Mouse (Mus musculus) CH12.LX (cell line): ENCODE results near the gene Rgs4. TPM values are rescaled to one million over a fixed set of nuclear protein-coding genes. Genes with fewer than 3 reads are reported as not detected.

ENCODE experiments used
- DNase-seq: peaks from one replicate; pipeline ENCODE4 v3.0.0-alpha.2; 2013; ENCODE audit errors: extremely low read depth
- H3K27ac ChIP-seq: 2 replicates; pipeline ENCODE4 v1.5.1; 2012; ENCODE audit warnings: low read depth, mild to moderate bottlenecking, control low read depth, moderate library complexity; ENCODE audit not compliant: insufficient read depth
- H3K27me3 ChIP-seq: replicated peaks from 2 replicates; pipeline ENCODE3; 2012; ENCODE audit warnings: inconsistent platforms
- H3K36me3 ChIP-seq, 2 experiments: replicated peaks in 1 of 2; 2 replicates each; pipeline versions ENCODE3 to v1.6.1; 2012; ENCODE audit warnings: inconsistent platforms in 1 of 2, low read length in 1 of 2, mild to moderate bottlenecking in 1 of 2, mixed read lengths in 1 of 2, moderate library complexity in 1 of 2; ENCODE audit not compliant: control insufficient read depth in 1 of 2, insufficient read depth in 1 of 2
- H3K4me1 ChIP-seq, 2 experiments: 2 replicates each; pipeline ENCODE4 v1.6.1; 2012; ENCODE audit warnings: inconsistent platforms in 1 of 2, moderate library complexity in 1 of 2; ENCODE audit not compliant: insufficient read depth in 2 of 2, control insufficient read depth in 1 of 2
- H3K4me2 ChIP-seq: 2 replicates; pipeline ENCODE4 v1.6.1; 2012; ENCODE audit warnings: low read depth, mild to moderate bottlenecking, control low read depth; ENCODE audit not compliant: poor library complexity, insufficient read depth, severe bottlenecking
- H3K4me3 ChIP-seq, 3 experiments: fragments of 150-350 bp in 1 of 3; sonication (generic) in 1 of 3; replicated peaks in 1 of 3; 2 replicates each; pipeline versions ENCODE3 to v1.5.1; 2011 to 2012; ENCODE audit warnings: low read depth in 2 of 3, low read length in 2 of 3, mild to moderate bottlenecking in 2 of 3, moderate library complexity in 2 of 3, control low read depth in 1 of 3, improper control_type of control experiment in 1 of 3, inconsistent platforms in 1 of 3, mixed read lengths in 1 of 3; ENCODE audit not compliant: poor library complexity in 1 of 3
- H3K79me2 ChIP-seq: replicated peaks from 2 replicates; pipeline ENCODE4 v1.6.1; 2012; ENCODE audit warnings: mild to moderate bottlenecking, moderate library complexity; ENCODE audit not compliant: control insufficient read depth, poor library complexity, insufficient read depth, severe bottlenecking; ENCODE audit errors: extremely low read depth
- H3K9ac ChIP-seq: 2 replicates; pipeline ENCODE4 v1.6.1; 2012; ENCODE audit warnings: low read depth, mild to moderate bottlenecking, control low read depth, moderate library complexity; ENCODE audit not compliant: insufficient read depth
- H3K9me3 ChIP-seq: replicated peaks from 2 replicates; pipeline ENCODE3; 2012; ENCODE audit warnings: low read length, inconsistent platforms, mixed read lengths
- BHLHE40 ChIP-seq: IDR thresholded peaks from 2 replicates; pipeline ENCODE4 v1.6.1; 2011; ENCODE audit warnings: mild to moderate bottlenecking, low read depth, low read length, improper control_type of control experiment
- CHD1 ChIP-seq: IDR thresholded peaks from 2 replicates; pipeline ENCODE4 v1.6.1; 2012; ENCODE audit warnings: low read depth, low read length, improper control_type of control experiment, inconsistent platforms
- CHD2 ChIP-seq: IDR thresholded peaks from 2 replicates; pipeline ENCODE4 v1.6.1; 2011; ENCODE audit warnings: low read length, improper control_type of control experiment
- CTCF ChIP-seq, 2 experiments: IDR thresholded peaks in 1 of 2; conservative IDR thresholded peaks in 1 of 2; 2 replicates each; pipeline ENCODE4 v1.5.1; 2011 to 2012; ENCODE audit warnings: low read depth in 2 of 2, low read length in 2 of 2, improper control_type of control experiment in 1 of 2, inconsistent platforms in 1 of 2, mild to moderate bottlenecking in 1 of 2, moderate library complexity in 1 of 2
- E2F4 ChIP-seq: IDR thresholded peaks from 2 replicates; pipeline ENCODE4 v1.6.1; 2011; ENCODE audit warnings: low read depth, low read length, improper control_type of control experiment; ENCODE audit not compliant: insufficient replicate concordance
- ELF1 ChIP-seq: IDR thresholded peaks from 2 replicates; pipeline ENCODE4 v1.6.1; 2014; ENCODE audit warnings: low read depth, mild to moderate bottlenecking, inconsistent platforms, low read length, improper control_type of control experiment
- EP300 ChIP-seq: IDR thresholded peaks from 2 replicates; pipeline ENCODE4 v1.6.1; 2011; ENCODE audit warnings: low read length, improper control_type of control experiment
- ETS1 ChIP-seq: conservative IDR thresholded peaks from 2 replicates; pipeline ENCODE4 v1.6.1; 2012; ENCODE audit warnings: low read depth, mild to moderate bottlenecking, inconsistent platforms, low read length, improper control_type of control experiment, moderate library complexity
- GABPA ChIP-seq: IDR thresholded peaks from 2 replicates; pipeline ENCODE4 v1.6.1; 2012; ENCODE audit warnings: low read depth, low read length, improper control_type of control experiment, inconsistent platforms; ENCODE audit not compliant: insufficient replicate concordance
- HCFC1 ChIP-seq: IDR thresholded peaks from 2 replicates; pipeline ENCODE4 v1.6.1; 2012; ENCODE audit warnings: low read depth, mild to moderate bottlenecking, inconsistent platforms, low read length, improper control_type of control experiment
- IRF4 ChIP-seq: IDR thresholded peaks from 2 replicates; pipeline ENCODE4 v1.6.1; 2014; ENCODE audit warnings: low read depth, mild to moderate bottlenecking, inconsistent platforms, low read length, improper control_type of control experiment
- JUN ChIP-seq: IDR thresholded peaks from 2 replicates; pipeline ENCODE4 v1.6.1; 2011; ENCODE audit warnings: low read depth, mild to moderate bottlenecking, low read length, improper control_type of control experiment, moderate library complexity; ENCODE audit not compliant: insufficient read depth
- JUND ChIP-seq: conservative IDR thresholded peaks from 2 replicates; pipeline ENCODE4 v1.6.1; 2011; ENCODE audit warnings: low read depth, low read length, improper control_type of control experiment
- MAFK ChIP-seq: IDR thresholded peaks from 2 replicates; pipeline ENCODE4 v1.6.1; 2011; ENCODE audit warnings: low read length, improper control_type of control experiment; ENCODE audit not compliant: insufficient replicate concordance
- MXI1 ChIP-seq: IDR thresholded peaks from 2 replicates; pipeline ENCODE4 v1.6.1; 2011; ENCODE audit warnings: mild to moderate bottlenecking, low read depth, low read length, improper control_type of control experiment
- MYC ChIP-seq: IDR thresholded peaks from 2 replicates; pipeline ENCODE4 v1.6.1; 2011; ENCODE audit warnings: low read depth, mild to moderate bottlenecking, improper control_type of control experiment, low read length
- NELFE ChIP-seq: IDR thresholded peaks from 2 replicates; pipeline ENCODE4 v1.6.1; 2011; ENCODE audit warnings: low read depth, low read length, improper control_type of control experiment
- NRF1 ChIP-seq: IDR thresholded peaks from 2 replicates; pipeline ENCODE4 v1.6.1; 2014; ENCODE audit warnings: low read depth, mild to moderate bottlenecking, inconsistent platforms, low read length, improper control_type of control experiment, moderate library complexity
- PAX5 ChIP-seq: IDR thresholded peaks from 2 replicates; pipeline ENCODE4 v1.6.1; 2012; ENCODE audit warnings: low read length, inconsistent platforms, mixed read lengths
- POLR2AphosphoS2 ChIP-seq: IDR thresholded peaks from 2 replicates; pipeline ENCODE4 v1.6.1; 2011; ENCODE audit warnings: low read depth, low read length, improper control_type of control experiment
- RAD21 ChIP-seq: IDR thresholded peaks from 2 replicates; pipeline ENCODE4 v1.6.1; 2011; ENCODE audit warnings: low read depth, mild to moderate bottlenecking, low read length, improper control_type of control experiment, moderate library complexity
- RCOR1 ChIP-seq: conservative IDR thresholded peaks from 2 replicates; pipeline ENCODE4 v1.6.1; 2012; ENCODE audit warnings: low read depth, mild to moderate bottlenecking, inconsistent platforms, low read length, improper control_type of control experiment
- SIN3A ChIP-seq: IDR thresholded peaks from 2 replicates; pipeline ENCODE4 v1.6.1; 2012; ENCODE audit warnings: low read length, improper control_type of control experiment, inconsistent platforms
- SMC3 ChIP-seq: IDR thresholded peaks from 2 replicates; pipeline ENCODE4 v1.6.1; 2011; ENCODE audit warnings: low read depth, low read length, improper control_type of control experiment
- TBP ChIP-seq: conservative IDR thresholded peaks from 2 replicates; pipeline ENCODE4 v1.6.1; 2011; ENCODE audit warnings: low read depth, low read length, improper control_type of control experiment
- ZC3H11A ChIP-seq: IDR thresholded peaks from 2 replicates; pipeline ENCODE4 v1.6.1; 2012; ENCODE audit warnings: low read depth, mild to moderate bottlenecking, inconsistent platforms, low read length, improper control_type of control experiment
- ZKSCAN1 ChIP-seq: IDR thresholded peaks from 2 replicates; pipeline ENCODE4 v1.6.1; 2012; ENCODE audit warnings: low read depth, inconsistent platforms, low read length, improper control_type of control experiment, borderline replicate concordance
- ZNF384 ChIP-seq: IDR thresholded peaks from 2 replicates; pipeline ENCODE4 v1.6.1; 2012; ENCODE audit warnings: low read depth, low read length, improper control_type of control experiment, inconsistent platforms
- dilution Hi-C: fragments of 300-500 bp; cut with MboI; formaldehyde crosslinking; loops from 2 replicates; pipeline ENCODE4 v1.14.3; 2020; ENCODE audit warnings: low sequenced_read_pairs; ENCODE audit not compliant: extremely low pct_unique_long_range_greater_than_20kb, extremely low pct_ligation_motif_present
- in situ Hi-C: fragments of 300-500 bp; cut with MboI; formaldehyde crosslinking; loops from 3 replicates; pipeline ENCODE4 v1.14.3; 2019; ENCODE audit warnings: low sequenced_read_pairs, low pct_ligation_motif_present, low pct_unique_long_range_greater_than_20kb, mixed read lengths
- polyA plus RNA-seq: library from polyadenylated mRNA; unstranded; fragments of >175 nt; gene quantifications from 2 replicates; pipeline ENCODE4 v1.2.1, GENCODE M21; 2012; ENCODE audit warnings: low read depth; ENCODE audit not compliant: insufficient read length
- total RNA-seq, 2 experiments: library from RNA; depleted of rRNA; stranded (reverse); fragments of 300-350 nt in 1 of 2; fragments of >200 nt in 1 of 2; gene quantifications; 2 replicates each; pipeline ENCODE4 v1.2.3; 2012 to 2014

Rgs4 gene
- total and polyA plus RNA-seq, 3 experiments = not detected

DNA sequence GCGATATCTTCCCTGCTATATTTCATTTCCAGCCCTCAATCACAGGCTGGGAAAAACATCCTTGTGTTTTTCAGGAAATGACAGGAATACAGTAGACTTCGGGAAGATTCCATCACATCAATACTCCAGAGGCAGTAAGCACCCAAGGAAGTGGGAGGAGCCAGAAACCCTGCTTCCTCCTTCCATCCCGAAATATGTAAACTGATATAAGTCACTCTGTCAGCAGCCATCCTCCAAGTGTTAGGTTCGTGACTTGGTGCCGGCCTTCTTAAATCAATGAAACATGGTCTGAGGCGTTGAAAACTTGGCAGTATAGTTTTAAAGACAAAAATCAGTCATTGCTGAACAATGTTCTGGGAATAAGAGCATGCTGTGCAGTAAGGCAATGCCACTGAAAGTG is 11.3 kb downstream of the Rgs4 start:
- in situ Hi-C loops (no loop called here), dilution Hi-C loops (no loop called here)
- Histone ChIP-seq H3K9ac (no peak overlapping the region), H3K79me2 (no peaks in the 10 kb centered on the region), H3K9me3 (no peaks in the 10 kb centered on the region), H3K4me2 (no peak overlapping the region), H3K27ac (no peak overlapping the region), H3K4me1 (no peaks in the 10 kb centered on the region), H3K36me3 (no peaks in the 10 kb centered on the region)
- TF ChIP-seq SIN3A = no peak
- TF ChIP-seq ETS1 = no peak
- no peak for TF ChIP-seq NRF1
- no peak for TF ChIP-seq RCOR1
- no peak for TF ChIP-seq MAFK
- TF ChIP-seq BHLHE40 = no peak
- no peak for TF ChIP-seq TBP
- TF ChIP-seq EP300 = no peak
- TF ChIP-seq ELF1 = no peak
- TF ChIP-seq HCFC1 = no peak
- no peak for TF ChIP-seq GABPA
- no peak for TF ChIP-seq CHD2
- no peak for TF ChIP-seq SMC3
- TF ChIP-seq RAD21 = no peak
- TF ChIP-seq ZNF384 = no peak
- no peak for TF ChIP-seq JUN
- no peak for TF ChIP-seq CHD1
- no peak for TF ChIP-seq CTCF (conservative IDR thresholded peaks at IDR 0.05 in 1 of 2, IDR thresholded peaks at IDR 0.05 in 1 of 2; ENCODE audit: low read depth in 2 of 2, low read length in 2 of 2)
- TF ChIP-seq, all 38 proteins: peak for 0
- DNase-seq = no peak
- Histone ChIP-seq H3K4me3 (no peak overlapping the region), H3K27me3 (peaks cover 34% of the 10 kb centered on the region)

DNA sequence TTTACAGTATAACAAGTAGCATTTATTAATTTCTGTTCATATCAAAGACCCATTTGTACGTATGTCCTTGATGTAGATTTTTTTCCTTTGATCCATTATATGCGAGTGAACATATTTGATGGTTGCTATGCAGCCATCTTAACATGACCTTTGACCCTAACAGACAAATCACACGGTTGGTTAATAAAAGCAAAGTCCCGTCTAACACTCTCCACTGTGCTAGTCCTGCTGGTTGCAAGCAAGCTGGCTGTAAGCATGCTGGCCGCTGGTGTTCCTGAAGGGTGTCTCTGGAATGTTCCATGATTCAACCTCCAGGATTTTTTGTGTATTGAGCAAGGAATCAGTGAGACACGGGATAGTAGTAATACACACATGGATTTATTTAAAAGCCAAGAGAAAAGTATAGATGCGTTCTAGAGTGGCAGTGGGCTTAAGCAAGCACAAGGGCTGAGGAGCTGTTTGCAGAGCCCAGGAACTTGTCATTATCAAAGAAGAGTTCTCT is 16.8 kb downstream of the Rgs4 start:
- in situ Hi-C loops = no loop called here
- H3K27ac ChIP-seq = no peak overlapping the region
- H3K4me2 ChIP-seq = no peak overlapping the region
- H3K4me3 ChIP-seq = no peak overlapping the region
- DNase-seq = no peak
- H3K27me3 ChIP-seq = peaks cover 38% of the 10 kb centered on the region
- no peaks in the 10 kb centered on the region for H3K79me2 ChIP-seq
- no peaks in the 10 kb centered on the region for H3K36me3 ChIP-seq
- no peaks in the 10 kb centered on the region for H3K9me3 ChIP-seq
- no peak for TF ChIP-seq E2F4
- TF ChIP-seq ZC3H11A = no peak
- TF ChIP-seq MAFK = no peak
- TF ChIP-seq POLR2AphosphoS2 = no peak
- TF ChIP-seq RAD21 = no peak
- no peak for TF ChIP-seq MYC
- TF ChIP-seq NELFE = no peak
- no peak for TF ChIP-seq ZKSCAN1
- TF ChIP-seq MXI1 = no peak
- no peak for TF ChIP-seq JUND
- no peak for TF ChIP-seq ETS1
- TF ChIP-seq EP300 = no peak
- no peak for TF ChIP-seq PAX5
- TF ChIP-seq IRF4 = no peak
- no peak for TF ChIP-seq CHD2
- TF ChIP-seq SIN3A = no peak
- TF ChIP-seq, all 38 proteins: peak for 0
- Histone ChIP-seq H3K4me1 (no peaks in the 10 kb centered on the region), H3K9ac (no peak overlapping the region)
- dilution Hi-C loops = no loop called here
